Mouse (Mus musculus) cortical plate, adult 2 months (tissue): ENCODE measurements around the gene Bex6.

Source experiments
- CTCF ChIP-seq: fragments of 200-500 bp; IDR thresholded peaks from 2 replicates; pipeline ENCODE4 v1.5.1; 2011; ENCODE audit warnings: mild to moderate bottlenecking, control low read depth, low read length; ENCODE audit not compliant: insufficient read depth; ENCODE audit errors: extremely low read depth
- POLR2A ChIP-seq: fragments of 200-500 bp; IDR thresholded peaks from 2 replicates; pipeline ENCODE4 v1.6.1; 2011; ENCODE audit warnings: mild to moderate bottlenecking, low read length, control low read depth; ENCODE audit not compliant: insufficient read depth; ENCODE audit errors: extremely low read depth

DNA sequence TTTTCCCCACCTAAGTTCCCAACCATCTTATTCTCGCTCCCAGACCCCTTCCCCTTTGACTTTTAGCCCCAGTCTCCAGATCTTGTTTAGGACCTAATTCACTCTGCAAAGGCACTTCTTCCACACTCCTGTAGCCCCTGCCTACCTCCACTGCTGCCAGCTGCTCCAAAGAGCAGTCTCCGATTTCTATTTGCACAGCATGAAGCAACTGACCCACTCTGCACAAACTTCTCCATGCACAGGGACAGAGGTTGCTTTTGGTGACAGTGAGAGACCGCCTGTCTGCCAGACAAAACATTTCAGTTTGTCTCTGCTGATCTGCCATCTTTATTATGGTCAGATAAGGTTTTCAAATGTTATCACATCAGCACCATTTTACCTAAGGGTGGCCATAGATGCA, 46.5 kb upstream of the Bex6 start:
- no peak for TF ChIP-seq CTCF
- no peak for TF ChIP-seq POLR2A
